19 mouse cellular contexts compared by ENCODE assay signal in the genomic region with DNA sequence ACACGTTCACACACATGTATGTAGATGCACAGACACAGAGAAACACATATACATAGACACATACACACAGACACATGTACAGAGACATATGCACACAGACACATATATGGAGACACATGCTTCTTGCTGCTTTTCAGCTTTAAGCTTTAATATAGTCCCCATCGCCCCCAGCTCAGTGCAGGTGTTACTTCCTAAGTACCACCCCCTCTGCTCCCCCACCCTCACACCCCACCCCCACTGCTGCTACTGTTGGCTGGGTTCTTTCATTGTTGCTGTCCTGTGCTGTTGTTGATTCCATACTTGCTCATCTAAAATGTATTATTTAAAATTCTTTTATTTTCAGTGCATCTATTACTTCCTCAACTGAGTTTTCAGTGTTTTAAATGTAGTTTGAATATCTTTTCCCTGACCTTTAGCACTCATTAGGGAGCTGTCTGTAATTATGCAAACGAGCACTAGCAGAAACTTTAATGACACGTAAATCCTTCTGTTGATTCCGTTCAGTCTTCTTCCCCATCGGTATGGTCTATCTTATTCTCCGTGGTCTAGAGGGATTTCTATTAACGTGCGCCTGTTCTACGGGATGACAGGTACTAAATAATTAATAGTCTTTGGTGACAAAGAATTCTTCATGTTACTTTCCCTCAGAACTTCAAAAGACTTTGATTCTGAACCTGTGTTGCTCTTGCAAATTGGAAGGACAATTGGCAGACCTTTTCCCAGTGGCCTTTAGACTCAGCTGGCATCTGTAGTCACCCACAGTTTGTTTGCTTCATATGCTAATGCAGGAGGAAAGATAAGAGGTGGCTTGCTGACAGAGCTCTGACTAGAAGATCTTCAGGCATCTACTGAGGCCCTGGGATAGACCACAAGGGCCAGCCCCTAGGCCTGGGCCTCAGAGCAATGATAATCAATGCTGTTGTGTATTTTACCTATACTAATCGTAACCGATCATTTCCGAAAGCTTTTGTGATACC.
"Had no signal": no experiment of that assay in that cellular context is flagged by ENCODE, and none has a peak within 500 bp of the region (broad histone marks: within the 10 kb centered on the region; RNA-seq: fewer than 3 reads in every experiment).

No protein-coding gene starts in this region.

- H3K27me3 ChIP-seq: intestine, embryonic 15.5 days; kidney, embryonic 15.5 days; limb, embryonic 12.5 days; limb, embryonic 15.5 days; liver, embryonic 13.5 days; neural tube, embryonic 13.5 days had no signal

- H3K4me2 ChIP-seq: intestine, embryonic 15.5 days; kidney, embryonic 15.5 days; limb, embryonic 12.5 days; limb, embryonic 15.5 days; liver, embryonic 13.5 days; neural tube, embryonic 13.5 days had no signal

- H3K36me3 ChIP-seq: intestine, embryonic 15.5 days; kidney, embryonic 15.5 days; limb, embryonic 12.5 days; limb, embryonic 15.5 days; liver, embryonic 13.5 days; neural tube, embryonic 13.5 days had no signal

- H3K4me3 ChIP-seq: intestine, embryonic 15.5 days; kidney, embryonic 15.5 days; limb, embryonic 12.5 days; limb, embryonic 15.5 days; liver, embryonic 13.5 days; myocyte; neural tube, embryonic 13.5 days had no signal

- H3K27ac ChIP-seq: intestine, embryonic 15.5 days; kidney, embryonic 15.5 days; limb, embryonic 12.5 days; limb, embryonic 15.5 days; liver, embryonic 13.5 days; neural tube, embryonic 13.5 days had no signal

- DNase-seq: kidney, adult 11 months; kidney, adult 8-10 months; kidney, postnatal 10 days; kidney, postnatal 36 days; left cerebral cortex, postnatal 4 days; liver, embryonic 13.5 days; lung, adult 2 months; lung, postnatal 14 days; lung, postnatal 4 days; retina, postnatal 1 day; thymus, adult 18-20 months; thymus, postnatal 14 days; thymus, postnatal 4 days had no signal

- ATAC-seq: intestine, embryonic 15.5 days had no signal

- H3K4me1 ChIP-seq: intestine, embryonic 15.5 days; kidney, embryonic 15.5 days; limb, embryonic 15.5 days; liver, embryonic 13.5 days; neural tube, embryonic 13.5 days had no signal

- H3K9me3 ChIP-seq: intestine, embryonic 15.5 days; kidney, embryonic 15.5 days; limb, embryonic 12.5 days; limb, embryonic 15.5 days; liver, embryonic 13.5 days; neural tube, embryonic 13.5 days had no signal

- H3K9ac ChIP-seq: intestine, embryonic 15.5 days; kidney, embryonic 15.5 days; limb, embryonic 12.5 days; limb, embryonic 15.5 days; liver, embryonic 13.5 days; neural tube, embryonic 13.5 days had no signal
